Mouse (Mus musculus) myocyte (in vitro differentiated cells): ENCODE data around the gene Nfia. TPM values are rescaled to one million over a fixed set of nuclear protein-coding genes. Genes with fewer than 3 reads are reported as not detected.

ENCODE experiments used
- H3K27me3 ChIP-seq: one replicate; pipeline ENCODE4 v1.6.1; 2011; ENCODE audit not compliant: control insufficient read depth, insufficient read depth, insufficient read length
- H3K36me3 ChIP-seq: one replicate; pipeline ENCODE4 v1.6.1; 2011; ENCODE audit not compliant: control insufficient read depth, insufficient read depth
- H3K4me2 ChIP-seq: one replicate; pipeline ENCODE4 v1.6.1; 2011; ENCODE audit warnings: low read depth, control low read depth
- H3K4me3 ChIP-seq: one replicate; pipeline ENCODE4 v1.5.1; 2011; ENCODE audit warnings: mild to moderate bottlenecking, control low read depth, moderate library complexity
- H3K79me2 ChIP-seq: one replicate; pipeline ENCODE4 v1.6.1; 2011; ENCODE audit not compliant: control insufficient read depth, insufficient read depth
- H3ac ChIP-seq: one replicate; pipeline ENCODE4 v1.6.1; 2011; ENCODE audit not compliant: control insufficient read depth, insufficient read length
- CEBPB ChIP-seq: IDR thresholded peaks from 2 replicates; pipeline ENCODE4 v1.6.1; 2011; ENCODE audit warnings: mild to moderate bottlenecking, moderate library complexity; ENCODE audit not compliant: poor library complexity, insufficient read depth, severe bottlenecking
- E2F4 ChIP-seq: IDR thresholded peaks from one replicate; pipeline ENCODE4 v1.6.1; 2011; ENCODE audit warnings: mild to moderate bottlenecking, control low read depth, moderate library complexity; ENCODE audit not compliant: insufficient read depth
- MAX ChIP-seq: IDR thresholded peaks from one replicate; pipeline ENCODE4 v1.6.1; 2011; ENCODE audit warnings: low read depth, mild to moderate bottlenecking, control low read depth
- MYOD1 ChIP-seq, 3 experiments: IDR thresholded peaks; one replicate each; pipeline ENCODE4 v1.6.1; 2011; ENCODE audit warnings: control low read depth in 2 of 3, low read depth in 2 of 3, mild to moderate bottlenecking in 2 of 3, moderate library complexity in 1 of 3; ENCODE audit not compliant: insufficient read length in 2 of 3, control insufficient read depth in 1 of 3
- MYOG ChIP-seq, 3 experiments: IDR thresholded peaks; one replicate each; pipeline ENCODE4 v1.6.1; 2011; ENCODE audit warnings: control low read depth in 2 of 3, low read depth in 2 of 3, mild to moderate bottlenecking in 2 of 3; ENCODE audit not compliant: insufficient read length in 2 of 3, control insufficient read depth in 1 of 3, insufficient read depth in 1 of 3
- POLR2A ChIP-seq: IDR thresholded peaks from one replicate; pipeline ENCODE4 v1.6.1; 2011; ENCODE audit warnings: low read depth, mild to moderate bottlenecking, control low read depth, moderate library complexity; ENCODE audit not compliant: insufficient read length
- POLR2AphosphoS2 ChIP-seq: IDR thresholded peaks from one replicate; pipeline ENCODE4 v1.6.1; 2011; ENCODE audit warnings: low read depth, control low read depth; ENCODE audit not compliant: insufficient read length
- REST ChIP-seq: IDR thresholded peaks from one replicate; pipeline ENCODE4 v1.6.1; 2011; ENCODE audit warnings: mild to moderate bottlenecking, control low read depth, moderate library complexity; ENCODE audit not compliant: insufficient read depth, insufficient read length
- SRF ChIP-seq: IDR thresholded peaks from one replicate; pipeline ENCODE4 v1.6.1; 2011; ENCODE audit warnings: low read depth; ENCODE audit not compliant: control insufficient read depth, insufficient read length
- TCF12 ChIP-seq: IDR thresholded peaks from one replicate; pipeline ENCODE4 v1.6.1; 2011; ENCODE audit warnings: mild to moderate bottlenecking, control low read depth; ENCODE audit not compliant: poor library complexity, insufficient read depth, severe bottlenecking
- TCF3 ChIP-seq: IDR thresholded peaks from one replicate; pipeline ENCODE4 v1.6.1; 2011; ENCODE audit warnings: low read depth, control low read depth; ENCODE audit not compliant: insufficient read length
- USF1 ChIP-seq: IDR thresholded peaks from one replicate; pipeline ENCODE4 v1.6.1; 2011; ENCODE audit warnings: low read depth, mild to moderate bottlenecking, control low read depth, moderate library complexity
- polyA plus RNA-seq: library from polyadenylated mRNA; unstranded; fragments of >200 nt; fragmentation: generic; extraction: Trizol; gene quantifications from one replicate; pipeline ENCODE4 v1.2.1, GENCODE M21; 2012; ENCODE audit warnings: missing spikeins

The Nfia gene
- polyA plus RNA-seq, 1 experiment, result 0.25 TPM

DNA sequence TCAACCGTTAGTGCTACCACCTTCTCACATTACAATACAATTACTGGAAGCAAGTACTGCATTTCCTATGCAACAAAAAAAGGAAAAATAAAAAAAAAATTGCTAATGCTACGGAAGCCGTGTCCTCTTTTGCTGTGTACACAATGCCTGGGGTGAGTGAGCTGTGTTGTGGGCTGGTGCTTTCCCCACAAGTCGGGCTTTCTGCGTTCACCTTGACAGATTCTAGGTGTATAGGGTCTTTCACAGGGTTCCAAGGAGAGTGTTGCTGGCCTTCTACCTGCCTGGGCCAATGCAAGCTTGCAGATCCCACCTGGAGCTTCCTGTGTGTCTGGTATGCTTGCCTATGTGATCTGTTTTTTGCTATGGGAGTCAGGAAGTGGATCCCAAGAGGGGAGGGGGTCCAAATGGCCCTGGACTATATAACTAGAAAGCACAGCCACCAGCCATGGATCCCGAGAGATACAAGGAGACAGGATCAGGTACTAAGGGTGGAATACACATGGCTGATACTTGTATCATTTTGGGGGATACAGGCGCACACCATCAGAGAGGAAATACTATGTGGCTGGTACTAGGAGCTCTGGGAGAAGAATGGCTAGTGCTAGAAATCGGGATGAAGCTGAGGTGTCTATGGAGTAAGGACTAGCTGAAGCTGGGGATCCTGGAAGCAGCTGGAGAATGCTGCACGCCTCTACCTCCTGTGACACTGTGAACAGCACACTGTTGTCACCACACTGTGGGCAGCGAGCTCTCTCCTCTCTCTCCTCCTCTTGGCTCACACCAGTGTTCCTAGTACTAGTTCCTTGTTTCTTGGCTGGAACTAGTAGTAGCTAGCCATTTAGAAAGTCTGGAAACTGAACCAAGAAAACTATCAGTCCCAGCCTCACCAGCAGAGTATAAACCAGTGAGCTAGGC lies 346.5 kb downstream of the Nfia start:
- TF ChIP-seq POLR2A, result no peak
- TF ChIP-seq SRF, result no peak
- no peak for TF ChIP-seq MAX
- no peak overlapping the region for H3ac ChIP-seq

GRCm38 (mm10) chr4:98119949-98120531 lies 347.5 kb downstream of the Nfia start:
- TF ChIP-seq TCF3 (no peak), CEBPB (no peak), E2F4 (no peak), MAX (no peak), MYOD1 (IDR thresholded peaks at IDR 0.05; ENCODE audit: control insufficient read depth in 1 of 3, insufficient read length in 2 of 3, low read depth in 2 of 3) (no peak), SRF (no peak), POLR2AphosphoS2 (no peak), MYOG (IDR thresholded peaks at IDR 0.05; ENCODE audit: control insufficient read depth in 1 of 3, insufficient read depth in 1 of 3, insufficient read length in 2 of 3, low read depth in 2 of 3) (no peak), TCF12 (no peak), POLR2A (no peak), USF1 (no peak), REST (no peak)
- no peaks in the 10 kb centered on the region for H3K27me3 ChIP-seq

More for the DNA sequence above, 346.5 kb downstream of the Nfia start:
- Histone ChIP-seq H3K4me3 (no peak overlapping the region), H3K27me3 (no peaks in the 10 kb centered on the region), H3K36me3 (no peaks in the 10 kb centered on the region), H3K79me2 (no peaks in the 10 kb centered on the region), H3K4me2 (no peak overlapping the region)

DNA sequence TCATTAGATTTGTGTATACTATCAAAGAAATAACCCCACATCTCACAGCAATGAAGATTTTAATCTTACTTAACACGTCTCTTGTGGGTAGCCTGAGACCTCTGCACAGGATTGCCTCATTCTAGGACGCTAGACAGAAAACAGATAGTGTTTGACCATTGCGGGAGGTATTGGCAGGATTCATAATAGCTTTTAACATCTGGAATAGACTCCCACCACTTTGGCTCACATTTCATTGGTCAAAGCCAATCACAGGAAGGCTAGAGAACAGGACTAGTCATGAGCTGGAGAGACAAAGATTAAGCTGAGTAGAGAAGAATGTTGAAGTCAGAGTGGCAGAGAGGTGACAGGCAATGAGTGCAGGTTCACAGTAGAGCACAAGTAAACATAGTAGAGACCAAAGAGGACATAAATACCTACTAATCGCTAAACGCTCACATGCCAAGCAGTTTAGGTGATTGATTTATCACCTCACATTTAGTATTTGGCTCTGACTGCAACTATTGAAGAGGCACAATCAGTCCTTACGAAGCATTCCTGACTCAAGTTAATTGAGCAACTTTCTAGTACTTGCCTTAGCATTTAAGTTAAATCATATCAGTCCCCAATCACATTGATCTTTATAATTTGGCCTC lies 348.3 kb downstream of the Nfia start:
- H3K4me3 ChIP-seq, result no peak overlapping the region
- H3K4me2 ChIP-seq, result no peak overlapping the region
- TF ChIP-seq SRF (no peak), TCF3 (no peak), REST (no peak), USF1 (no peak), CEBPB (no peak), POLR2A (no peak), E2F4 (no peak), MYOG (IDR thresholded peaks at IDR 0.05; ENCODE audit: control insufficient read depth in 1 of 3, insufficient read depth in 1 of 3, insufficient read length in 2 of 3, low read depth in 2 of 3) (no peak), TCF12 (no peak), POLR2AphosphoS2 (no peak), MYOD1 (IDR thresholded peaks at IDR 0.05; ENCODE audit: control insufficient read depth in 1 of 3, insufficient read length in 2 of 3, low read depth in 2 of 3) (no peak), MAX (no peak)
- H3ac ChIP-seq, result no peak overlapping the region
- no peaks in the 10 kb centered on the region for H3K36me3 ChIP-seq
- no peaks in the 10 kb centered on the region for H3K27me3 ChIP-seq
- H3K79me2 ChIP-seq, result no peaks in the 10 kb centered on the region

More at GRCm38 (mm10) chr4:98119949-98120531, 347.5 kb downstream of the Nfia start:
- Histone ChIP-seq H3K36me3 (no peaks in the 10 kb centered on the region), H3K4me2 (no peak overlapping the region), H3ac (no peak overlapping the region), H3K79me2 (no peaks in the 10 kb centered on the region), H3K4me3 (no peak overlapping the region)

DNA sequence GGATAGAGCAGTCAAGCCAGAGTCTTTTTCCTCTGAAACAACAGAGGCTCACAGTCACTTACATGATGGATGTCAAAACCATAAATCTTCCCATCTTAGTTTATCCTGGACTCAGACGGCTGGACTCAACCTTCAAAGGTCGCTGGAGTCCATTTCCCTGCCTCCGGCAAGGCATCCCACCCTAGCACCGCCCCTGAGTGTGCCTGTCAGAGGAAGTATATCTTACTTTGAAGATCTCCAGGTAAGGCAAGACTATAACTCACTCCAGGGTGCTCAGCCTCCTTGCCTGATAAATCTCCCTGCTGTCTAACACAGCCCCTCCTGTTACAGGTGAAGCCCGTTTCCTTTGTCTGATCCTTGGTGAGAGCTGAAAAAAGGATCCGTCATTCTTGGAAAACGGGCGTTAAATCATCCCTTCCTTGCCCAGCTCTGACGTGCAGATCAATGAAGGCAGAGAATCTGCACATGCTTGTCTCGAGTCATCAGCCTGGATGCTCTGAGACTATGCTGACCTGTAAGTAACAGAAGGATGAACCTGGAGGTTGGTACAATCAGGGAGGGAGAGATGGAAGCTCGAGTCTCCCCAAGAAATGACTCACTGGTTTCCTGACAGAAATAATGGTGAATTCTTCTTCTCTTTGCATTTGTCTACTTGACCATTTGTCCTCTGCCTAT lies 353.6 kb downstream of the Nfia start:
- H3K4me2 ChIP-seq, result no peak overlapping the region
- H3ac ChIP-seq, result no peak overlapping the region
- no peaks in the 10 kb centered on the region for H3K36me3 ChIP-seq
- H3K4me3 ChIP-seq, result no peak overlapping the region
- TF ChIP-seq SRF (no peak), TCF3 (no peak), POLR2AphosphoS2 (no peak), E2F4 (no peak), CEBPB (no peak), REST (no peak)
- H3K79me2 ChIP-seq, result no peaks in the 10 kb centered on the region
- H3K27me3 ChIP-seq, result no peaks in the 10 kb centered on the region
